Mouse (Mus musculus) hindbrain, embryonic 10.5 days (tissue): ENCODE results near the gene Olfr959. TPM values are rescaled to one million over a fixed set of nuclear protein-coding genes. Genes with fewer than 3 reads are reported as not detected.

Source experiments
- DNase-seq: peaks from one replicate; pipeline ENCODE4 v3.0.0-alpha.2; 2017; ENCODE audit warnings: low spot score
- H3K27ac ChIP-seq: fragments of 300-500 bp; sonication (generic); 2 replicates; pipeline ENCODE4 v1.5.1; 2016; ENCODE audit warnings: mild to moderate bottlenecking, moderate library complexity
- H3K27me3 ChIP-seq: fragments of 300-500 bp; sonication (generic); 2 replicates; pipeline ENCODE4 v1.6.1; 2016; ENCODE audit warnings: mild to moderate bottlenecking; ENCODE audit not compliant: poor library complexity, insufficient read depth, severe bottlenecking
- H3K36me3 ChIP-seq: fragments of 300-500 bp; sonication (generic); 2 replicates; pipeline ENCODE4 v1.6.1; 2016; ENCODE audit warnings: mild to moderate bottlenecking, moderate library complexity
- H3K4me1 ChIP-seq: fragments of 300-500 bp; sonication (generic); replicated peaks from 2 replicates; pipeline ENCODE4 v1.6.1; 2016; ENCODE audit warnings: mild to moderate bottlenecking
- H3K4me3 ChIP-seq: fragments of 300-500 bp; sonication (generic); 2 replicates; pipeline ENCODE4 v1.5.1; 2016; ENCODE audit warnings: mild to moderate bottlenecking, moderate library complexity
- H3K9me3 ChIP-seq: fragments of 300-500 bp; sonication (generic); 2 replicates; pipeline ENCODE4 v1.6.1; 2016; ENCODE audit warnings: mild to moderate bottlenecking, moderate library complexity
- WGBS: fragments of 180-500 bp; shearing (Covaris S2); methylation state at CpG from one replicate; pipeline ENCODE4 v1.1.7; 2016; 5-methylcytosine and 5-hydroxymethylcytosine counted together
- polyA plus RNA-seq: library from polyadenylated mRNA; unstranded; fragments of >200 nt; fragmentation: Nextera tagmentation; extraction: Ambion mirVana; gene quantifications from 2 replicates; pipeline ENCODE4 v1.2.1, GENCODE M21; 2016

The Olfr959 gene
- not detected in 2 replicates for polyA plus RNA-seq

GRCm38 (mm10) chr9:39575469-39575868 lies at the start of gene Olfr959:
TSS of gene Olfr959 (minus strand) at chr9:39575569.
- Histone ChIP-seq H3K9me3 (no peaks in the 10 kb centered on the region), H3K36me3 (no peaks in the 10 kb centered on the region), H3K27ac (no peak within 1 kb of the TSS), H3K4me3 (no peak within 1 kb of the TSS), H3K27me3 (no peaks in the 10 kb centered on the region), H3K4me1 (no peaks in the 10 kb centered on the region)
- 88% methylated on average over 3 of the region's 3 CpGs for WGBS
- no peak for DNase-seq

- no peaks in the 10 kb centered on the region for H3K27me3 ChIP-seq
- WGBS, result 89% methylated on average over 2 of the region's 2 CpGs
Measured at GRCm38 (mm10) chr9:39624711-39625110, 49.3 kb upstream of the Olfr959 start.

GRCm38 (mm10) chr9:39623783-39624182 lies 48.4 kb upstream of the Olfr959 start:
- WGBS, result 94% methylated on average over 3 of the region's 3 CpGs
- no peak for DNase-seq
- no peaks in the 10 kb centered on the region for H3K4me1 ChIP-seq

More at GRCm38 (mm10) chr9:39624711-39625110, 49.3 kb upstream of the Olfr959 start:
- no peaks in the 10 kb centered on the region for H3K4me1 ChIP-seq
- no peaks in the 10 kb centered on the region for H3K36me3 ChIP-seq
- H3K27ac ChIP-seq, result no peak overlapping the region
- no peak for DNase-seq
- no peak overlapping the region for H3K4me3 ChIP-seq
- no peaks in the 10 kb centered on the region for H3K9me3 ChIP-seq

GRCm38 (mm10) chr9:39621073-39621472 lies 45.7 kb upstream of the Olfr959 start, which contains the start of gene Olfr960:
TSS of gene Olfr960 (plus strand) at chr9:39621373.
- no peak within 1 kb of the TSS for H3K27ac ChIP-seq
- no peaks in the 10 kb centered on the region for H3K27me3 ChIP-seq
- no peaks in the 10 kb centered on the region for H3K36me3 ChIP-seq
- no peak within 1 kb of the TSS for H3K4me3 ChIP-seq
- no peaks in the 10 kb centered on the region for H3K4me1 ChIP-seq
- H3K9me3 ChIP-seq, result no peaks in the 10 kb centered on the region
- 63% methylated on average over 1 of the region's 1 CpGs for WGBS
- no peak for DNase-seq

More at GRCm38 (mm10) chr9:39623783-39624182, 48.4 kb upstream of the Olfr959 start:
- no peaks in the 10 kb centered on the region for H3K27me3 ChIP-seq
- no peak overlapping the region for H3K4me3 ChIP-seq
- H3K9me3 ChIP-seq, result no peaks in the 10 kb centered on the region
- no peaks in the 10 kb centered on the region for H3K36me3 ChIP-seq
- no peak overlapping the region for H3K27ac ChIP-seq

GRCm38 (mm10) chr9:39611953-39612352 lies 36.6 kb upstream of the Olfr959 start:
- H3K36me3 ChIP-seq, result no peaks in the 10 kb centered on the region
- 67% methylated on average over 1 of the region's 1 CpGs for WGBS
- no peak for DNase-seq
- H3K27me3 ChIP-seq, result no peaks in the 10 kb centered on the region
- H3K4me1 ChIP-seq, result no peaks in the 10 kb centered on the region
- no peak overlapping the region for H3K4me3 ChIP-seq
- H3K9me3 ChIP-seq, result no peaks in the 10 kb centered on the region
- H3K27ac ChIP-seq, result no peak overlapping the region

GRCm38 (mm10) chr9:39610355-39610754 lies 35.0 kb upstream of the Olfr959 start, which contains the start of gene Olfr148:
TSS of gene Olfr148 (plus strand) at chr9:39610655.
- no peak within 1 kb of the TSS for H3K27ac ChIP-seq
- H3K4me1 ChIP-seq, result no peaks in the 10 kb centered on the region
- H3K27me3 ChIP-seq, result no peaks in the 10 kb centered on the region
- H3K4me3 ChIP-seq, result no peak within 1 kb of the TSS
- no peaks in the 10 kb centered on the region for H3K9me3 ChIP-seq
- no peak for DNase-seq
- 70% methylated on average over 3 of the region's 3 CpGs for WGBS
- H3K36me3 ChIP-seq, result no peaks in the 10 kb centered on the region

GRCm38 (mm10) chr9:39608497-39608896 lies 33.1 kb upstream of the Olfr959 start:
- no peaks in the 10 kb centered on the region for H3K27me3 ChIP-seq
- no peaks in the 10 kb centered on the region for H3K36me3 ChIP-seq
- H3K4me3 ChIP-seq, result no peak overlapping the region
- peaks cover 10% of the 10 kb centered on the region for H3K4me1 ChIP-seq
- no peak overlapping the region for H3K27ac ChIP-seq
- no peak for DNase-seq
- H3K9me3 ChIP-seq, result no peaks in the 10 kb centered on the region

GRCm38 (mm10) chr9:39603999-39604453 lies 28.7 kb upstream of the Olfr959 start, which contains the start of gene AW551984:
TSS of gene AW551984 (minus strand) at chr9:39604403.
- DNase-seq, result peak; percentile 47
- Histone ChIP-seq H3K27me3 (no peaks in the 10 kb centered on the region), H3K36me3 (no peaks in the 10 kb centered on the region), H3K4me3 (peak within 1 kb of the TSS; percentile 53), H3K4me1 (peaks cover 21% of the 10 kb centered on the region), H3K27ac (no peak within 1 kb of the TSS; the same call in 1 of the 2 replicates), H3K9me3 (no peaks in the 10 kb centered on the region)
- 0% methylated on average over 8 of the region's 8 CpGs for WGBS

GRCm38 (mm10) chr9:39603333-39603845 lies 28.0 kb upstream of the Olfr959 start:
- Histone ChIP-seq H3K27me3 (no peaks in the 10 kb centered on the region), H3K27ac (no peak overlapping the region), H3K4me3 (peak overlapping the region; percentile 53), H3K4me1 (peaks cover 21% of the 10 kb centered on the region), H3K36me3 (no peaks in the 10 kb centered on the region), H3K9me3 (no peaks in the 10 kb centered on the region)
- WGBS, result under 1% methylated on average over 9 of the region's 9 CpGs
- DNase-seq, result peak; percentile 43

- peak; percentile 61 for DNase-seq
- H3K9me3 ChIP-seq, result no peaks in the 10 kb centered on the region
- under 1% methylated on average over 19 of the region's 19 CpGs for WGBS
- peak overlapping the region; percentile 53 for H3K4me3 ChIP-seq
- peaks cover 21% of the 10 kb centered on the region for H3K4me1 ChIP-seq
- H3K27ac ChIP-seq, result no peak overlapping the region
- no peaks in the 10 kb centered on the region for H3K27me3 ChIP-seq
- H3K36me3 ChIP-seq, result no peaks in the 10 kb centered on the region
Measured at GRCm38 (mm10) chr9:39602536-39603332, 27.4 kb upstream of the Olfr959 start.

- no peak for DNase-seq
- 91% methylated on average over 5 of the region's 5 CpGs for WGBS
Measured at GRCm38 (mm10) chr9:39577050-39577449, 1.7 kb upstream of the Olfr959 start.

GRCm38 (mm10) chr9:39558349-39558647 lies 17.1 kb downstream of the Olfr959 start:
- H3K27ac ChIP-seq, result peak overlapping the region; percentile 67; the same call in 1 of the 2 replicates
- H3K27me3 ChIP-seq, result no peaks in the 10 kb centered on the region
- no peaks in the 10 kb centered on the region for H3K36me3 ChIP-seq
- no peak for DNase-seq
- peaks cover 7% of the 10 kb centered on the region; the same call in 1 of the 2 replicates for H3K4me1 ChIP-seq
- H3K4me3 ChIP-seq, result no peak overlapping the region
- H3K9me3 ChIP-seq, result no peaks in the 10 kb centered on the region

More at GRCm38 (mm10) chr9:39577050-39577449, 1.7 kb upstream of the Olfr959 start:
- Histone ChIP-seq H3K27ac (no peak overlapping the region), H3K27me3 (no peaks in the 10 kb centered on the region), H3K4me1 (no peaks in the 10 kb centered on the region), H3K36me3 (no peaks in the 10 kb centered on the region), H3K4me3 (no peak overlapping the region), H3K9me3 (no peaks in the 10 kb centered on the region)
